Mouse (Mus musculus): Measurements from ENCODE around the gene N6amt1.

The N6amt1 gene

GRCm38 (mm10) chr16:87354075-87354583, at the start of gene N6amt1:
Gene N6amt1, plus strand, starts transcription at chr16:87354185.
- DNase-seq (ENCODE audit: low read depth, low spot score) = peak; percentile 98

- no peak for DNase-seq (ENCODE audit: low read depth, low spot score)
These were observed 48.6 kb upstream of the N6amt1 start for GRCm38 (mm10) chr16:87305251-87306011.

- DNase-seq (ENCODE audit: low read depth, low spot score) = no peak
These were observed 46.8 kb upstream of the N6amt1 start for GRCm38 (mm10) chr16:87307109-87307735.

- DNase-seq (ENCODE audit: low read depth, low spot score) = no peak
These were observed 43.3 kb upstream of the N6amt1 start for GRCm38 (mm10) chr16:87310659-87311058.

GRCm38 (mm10) chr16:87318200-87318811, 35.7 kb upstream of the N6amt1 start:
- peak; percentile 12 for DNase-seq (ENCODE audit: low read depth, low spot score)

GRCm38 (mm10) chr16:87318998-87319397, 35.0 kb upstream of the N6amt1 start:
- no peak for DNase-seq (ENCODE audit: low read depth, low spot score)

GRCm38 (mm10) chr16:87319541-87320251, 34.3 kb upstream of the N6amt1 start:
- no peak for DNase-seq (ENCODE audit: low read depth, low spot score)

- DNase-seq (ENCODE audit: low read depth, low spot score) = no peak
These were observed 33.8 kb upstream of the N6amt1 start for GRCm38 (mm10) chr16:87320252-87320555.

GRCm38 (mm10) chr16:87324571-87324970, 29.4 kb upstream of the N6amt1 start:
- DNase-seq (ENCODE audit: low read depth, low spot score) = no peak

- no peak for DNase-seq (ENCODE audit: low read depth, low spot score)
These were observed 24.0 kb upstream of the N6amt1 start for GRCm38 (mm10) chr16:87329986-87330385.

- DNase-seq (ENCODE audit: low read depth, low spot score) = no peak
These were observed 19.2 kb upstream of the N6amt1 start for GRCm38 (mm10) chr16:87334756-87335155.

- no peak for DNase-seq (ENCODE audit: low read depth, low spot score)
These were observed 12.9 kb upstream of the N6amt1 start for GRCm38 (mm10) chr16:87341043-87341572.

GRCm38 (mm10) chr16:87348133-87348532, 5.9 kb upstream of the N6amt1 start:
- DNase-seq (ENCODE audit: low read depth, low spot score) = no peak

- no peak for DNase-seq (ENCODE audit: low read depth, low spot score)
These were observed 2.4 kb upstream of the N6amt1 start for GRCm38 (mm10) chr16:87351386-87352105.

GRCm38 (mm10) chr16:87353605-87354004, 380 bp upstream of the N6amt1 start:
- DNase-seq (ENCODE audit: low read depth, low spot score) = no peak

GRCm38 (mm10) chr16:87354748-87355147, 763 bp downstream of the N6amt1 start:
- no peak for DNase-seq (ENCODE audit: low read depth, low spot score)

- no peak for DNase-seq (ENCODE audit: low read depth, low spot score)
These were observed 6.1 kb downstream of the N6amt1 start for GRCm38 (mm10) chr16:87360096-87360495.

GRCm38 (mm10) chr16:87364231-87364630, 10.2 kb downstream of the N6amt1 start:
- no peak for DNase-seq (ENCODE audit: low read depth, low spot score)

- no peak for DNase-seq (ENCODE audit: low read depth, low spot score)
These were observed 12.1 kb downstream of the N6amt1 start for GRCm38 (mm10) chr16:87366035-87366434.

- no peak for DNase-seq (ENCODE audit: low read depth, low spot score)
These were observed 12.5 kb downstream of the N6amt1 start for GRCm38 (mm10) chr16:87366445-87366844.

- no peak for DNase-seq (ENCODE audit: low read depth, low spot score)
These were observed 29.0 kb downstream of the N6amt1 start for GRCm38 (mm10) chr16:87382996-87383395.

Data from R1 (cell line).